Mouse (Mus musculus) intestine, embryonic 14.5 days (tissue): Measurements from ENCODE around the gene Agrn. TPM values are rescaled to one million over a fixed set of nuclear protein-coding genes. Genes with fewer than 3 reads are reported as not detected.

Experiments
- ATAC-seq: fragments of 200-750 bp; cut with Nextera tagmentation; replicated peaks from 2 replicates; pipeline ENCODE4 v1.8.0; 2017; ENCODE audit warnings: low read depth, moderate number of reproducible peaks, moderate TSS enrichment, moderate library complexity; ENCODE audit not compliant: low FRiP score, low TSS enrichment
- DNase-seq: peaks from one replicate; pipeline ENCODE4 v3.0.0-alpha.2; 2018; ENCODE audit warnings: low spot score
- H3K27ac ChIP-seq: fragments of 300-500 bp; sonication (generic); 2 replicates; pipeline ENCODE4 v1.5.1; 2014; ENCODE audit warnings: low read depth, mild to moderate bottlenecking, control low read depth
- H3K27me3 ChIP-seq: fragments of 300-500 bp; sonication (generic); replicated peaks from 2 replicates; pipeline ENCODE4 v1.6.1; 2014; ENCODE audit warnings: low read length, control low read depth; ENCODE audit not compliant: control insufficient read depth, insufficient read depth
- H3K36me3 ChIP-seq: fragments of 300-500 bp; sonication (generic); 2 replicates; pipeline ENCODE4 v1.6.1; 2014; ENCODE audit warnings: low read length, control low read depth; ENCODE audit not compliant: control insufficient read depth, insufficient read depth
- H3K4me1 ChIP-seq: fragments of 300-500 bp; sonication (generic); replicated peaks from 2 replicates; pipeline ENCODE4 v1.6.1; 2014; ENCODE audit warnings: low read length, control low read depth, mixed read lengths; ENCODE audit not compliant: control insufficient read depth, insufficient read depth
- H3K4me2 ChIP-seq: fragments of 300-500 bp; sonication (generic); 2 replicates; pipeline ENCODE4 v1.6.1; 2014; ENCODE audit warnings: low read length
- H3K4me3 ChIP-seq: fragments of 300-500 bp; sonication (generic); 2 replicates; pipeline ENCODE4 v1.5.1; 2014; ENCODE audit warnings: low read depth, low read length, control low read depth, mixed read lengths
- H3K9ac ChIP-seq: fragments of 300-500 bp; sonication (generic); 2 replicates; pipeline ENCODE4 v1.6.1; 2014; ENCODE audit warnings: mild to moderate bottlenecking, low read length
- H3K9me3 ChIP-seq: fragments of 300-500 bp; sonication (generic); 2 replicates; pipeline ENCODE4 v1.6.1; 2016; ENCODE audit warnings: low read length, control low read depth; ENCODE audit not compliant: control insufficient read depth
- WGBS: fragments of 180-500 bp; shearing (Covaris S2); extraction: QIAGEN DNeasy Blood & Tissue Kit; methylation state at CpG from one replicate; pipeline ENCODE4 v1.1.7; 2014; 5-methylcytosine and 5-hydroxymethylcytosine counted together
- polyA plus RNA-seq: library from polyadenylated mRNA; unstranded; fragments of >200 nt; fragmentation: Nextera tagmentation; extraction: Ambion mirVana; gene quantifications from 2 replicates; pipeline ENCODE4 v1.2.1, GENCODE M21; 2014

Agrn gene
- polyA plus RNA-seq = 80.6 and 82.1 TPM in 2 replicates

GRCm38 (mm10) chr4:156197131-156197828 lies at the start of gene Agrn:
Gene Agrn, minus strand, starts transcription at chr4:156197488.
- Histone ChIP-seq H3K4me2 (peak within 1 kb of the TSS; percentile 90), H3K36me3 (peaks cover 22% of the 10 kb centered on the region), H3K9ac (peak within 1 kb of the TSS; percentile 75), H3K27ac (peak within 1 kb of the TSS; percentile 94), H3K4me1 (peaks cover 38% of the 10 kb centered on the region), H3K9me3 (no peaks in the 10 kb centered on the region), H3K4me3 (peak within 1 kb of the TSS; percentile 83), H3K27me3 (peaks cover 4% of the 10 kb centered on the region; the same call in 1 of the 2 replicates)
- peak; percentile 81 for ATAC-seq
- under 1% methylated on average over 35 of the region's 88 CpGs for WGBS
- DNase-seq = peak; percentile 84

- Histone ChIP-seq H3K4me2 (peak overlapping the region; percentile 60), H3K4me3 (peak overlapping the region; percentile 91), H3K36me3 (peaks cover 64% of the 10 kb centered on the region), H3K9me3 (no peaks in the 10 kb centered on the region), H3K9ac (peak overlapping the region; percentile 77), H3K27ac (peak overlapping the region; percentile 95; the same call in 1 of the 2 replicates), H3K4me1 (0 out of 2 replicates have a peak, but pooled peaks cover 3% of the 10 kb centered on the region), H3K27me3 (no peaks in the 10 kb centered on the region)
- DNase-seq = peak; percentile 73
- WGBS = 26% methylated on average over 55 of the region's 60 CpGs
- no peak for ATAC-seq
Measured at GRCm38 (mm10) chr4:156236651-156237447, 39.6 kb upstream of the Agrn start.

GRCm38 (mm10) chr4:156235808-156236533 lies 38.7 kb upstream of the Agrn start, which contains the start of gene Noc2l:
Gene Noc2l, plus strand, starts transcription at chr4:156236010.
- Histone ChIP-seq H3K27me3 (no peaks in the 10 kb centered on the region), H3K9ac (peak within 1 kb of the TSS; percentile 77), H3K4me3 (peak within 1 kb of the TSS; percentile 91), H3K36me3 (peaks cover 63% of the 10 kb centered on the region), H3K9me3 (no peaks in the 10 kb centered on the region), H3K4me1 (0 out of 2 replicates have a peak, but pooled peaks cover 3% of the 10 kb centered on the region), H3K4me2 (peak within 1 kb of the TSS; percentile 60), H3K27ac (peak within 1 kb of the TSS; percentile 95)
- ATAC-seq (peak; percentile 86), DNase-seq (peak; percentile 94)
- WGBS = under 1% methylated on average over 88 of the region's 90 CpGs

GRCm38 (mm10) chr4:156235360-156235770 lies 38.1 kb upstream of the Agrn start:
- Histone ChIP-seq H3K9me3 (no peaks in the 10 kb centered on the region), H3K4me1 (0 out of 2 replicates have a peak, but pooled peaks cover 3% of the 10 kb centered on the region), H3K4me3 (peak overlapping the region; percentile 91), H3K27ac (peak overlapping the region; percentile 95), H3K4me2 (peak overlapping the region; percentile 60), H3K36me3 (peaks cover 61% of the 10 kb centered on the region), H3K27me3 (no peaks in the 10 kb centered on the region), H3K9ac (peak overlapping the region; percentile 77)
- DNase-seq = no peak
- under 1% methylated on average over 15 of the region's 15 CpGs for WGBS
- peak; percentile 16; the same call in 1 of the 2 replicates for ATAC-seq

GRCm38 (mm10) chr4:156234701-156235213 lies 37.5 kb upstream of the Agrn start, which contains the start of gene Plekhn1:
Gene Plekhn1, minus strand, starts transcription at chr4:156234857.
- peak; percentile 28 for ATAC-seq
- WGBS = under 1% methylated on average over 41 of the region's 48 CpGs
- peaks cover 61% of the 10 kb centered on the region for H3K36me3 ChIP-seq

DNA sequence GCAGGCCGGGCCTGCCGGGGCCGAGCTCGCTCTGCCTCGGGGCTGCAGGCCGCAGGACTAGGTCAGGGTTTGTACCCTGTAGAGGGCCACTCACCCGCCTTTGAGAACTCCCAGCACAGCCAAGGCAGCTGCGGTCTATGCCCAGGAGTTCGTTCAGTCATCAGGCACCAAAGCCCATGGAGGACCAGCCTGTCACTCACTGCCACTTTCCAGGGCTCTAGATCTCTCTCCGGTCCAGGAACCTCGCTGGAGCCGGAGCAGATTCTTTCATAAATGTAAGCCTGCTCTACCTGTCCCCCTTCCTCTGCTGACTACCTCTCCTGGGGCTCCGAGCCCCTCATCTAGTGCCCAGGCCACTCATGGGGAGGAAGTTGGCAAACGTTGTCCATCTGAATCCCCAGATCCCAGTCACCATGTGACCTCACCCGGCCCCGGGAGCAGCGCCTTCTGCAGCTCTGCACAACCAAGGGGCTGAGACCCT lies 36.8 kb upstream of the Agrn start:
- WGBS = 4% methylated on average over 17 of the region's 17 CpGs
- DNase-seq = peak; percentile 73
- H3K36me3 ChIP-seq = peaks cover 61% of the 10 kb centered on the region
- 0 out of 2 replicates have a peak, but pooled peaks cover 3% of the 10 kb centered on the region for H3K4me1 ChIP-seq
- peak overlapping the region; percentile 91 for H3K4me3 ChIP-seq
- peak overlapping the region; percentile 60 for H3K4me2 ChIP-seq
- H3K9me3 ChIP-seq = no peaks in the 10 kb centered on the region
- H3K9ac ChIP-seq = peak overlapping the region; percentile 44
- no peak for ATAC-seq
- H3K27me3 ChIP-seq = no peaks in the 10 kb centered on the region
- no peak overlapping the region for H3K27ac ChIP-seq

More at GRCm38 (mm10) chr4:156234701-156235213, 37.5 kb upstream of the Agrn start, which contains the start of gene Plekhn1:
- no peaks in the 10 kb centered on the region for H3K9me3 ChIP-seq
- H3K4me1 ChIP-seq = 0 out of 2 replicates have a peak, but pooled peaks cover 3% of the 10 kb centered on the region
- DNase-seq = peak; percentile 86
- peak within 1 kb of the TSS; percentile 91 for H3K4me3 ChIP-seq
- H3K27ac ChIP-seq = peak within 1 kb of the TSS; percentile 95
- H3K9ac ChIP-seq = peak within 1 kb of the TSS; percentile 77
- peak within 1 kb of the TSS; percentile 60 for H3K4me2 ChIP-seq
- no peaks in the 10 kb centered on the region for H3K27me3 ChIP-seq

GRCm38 (mm10) chr4:156228393-156229024 lies 31.2 kb upstream of the Agrn start:
- Histone ChIP-seq H3K9me3 (no peaks in the 10 kb centered on the region), H3K36me3 (peaks cover 41% of the 10 kb centered on the region), H3K27me3 (no peaks in the 10 kb centered on the region), H3K4me1 (peaks cover 10% of the 10 kb centered on the region; the same call in 1 of the 2 replicates), H3K4me2 (peak overlapping the region; percentile 28), H3K4me3 (no peak overlapping the region), H3K27ac (no peak overlapping the region), H3K9ac (no peak overlapping the region)
- ATAC-seq = peak; percentile 61
- no peak for DNase-seq
- 20% methylated on average over 12 of the region's 12 CpGs for WGBS
